Mouse (Mus musculus) cerebellum, adult 18-20 months (tissue): ENCODE measurements around the gene Slc6a4.
"Not testable (repeated sequence)": the region's sequence is repeated elsewhere in the genome, so short reads cannot be mapped to it uniquely, and the experiment has no call there.

ENCODE experiments used
- DNase-seq, 2 experiments: peaks; one replicate each; pipeline ENCODE4 v3.0.0; 2021

The Slc6a4 gene

GRCm38 (mm10) chr11:77019539-77019938 is 21.1 kb downstream of the Slc6a4 start:
- DNase-seq: no peak

GRCm38 (mm10) chr11:77021749-77022396 is 23.5 kb downstream of the Slc6a4 start:
- no peak for DNase-seq

- no peak for DNase-seq
Measured at GRCm38 (mm10) chr11:77026559-77026958, 28.2 kb downstream of the Slc6a4 start.

- DNase-seq: no peak
Measured at GRCm38 (mm10) chr11:77028157-77028556, 29.8 kb downstream of the Slc6a4 start.

GRCm38 (mm10) chr11:77031151-77031934 is 32.9 kb downstream of the Slc6a4 start:
- no peak for DNase-seq

- DNase-seq: no peak
Measured at GRCm38 (mm10) chr11:77041891-77042290, 43.5 kb downstream of the Slc6a4 start.

GRCm38 (mm10) chr11:77042816-77043215 is 44.4 kb downstream of the Slc6a4 start:
- DNase-seq: no peak

- DNase-seq: no peak
Measured at GRCm38 (mm10) chr11:77061951-77062350, 63.5 kb downstream of the Slc6a4 start.

- DNase-seq: no peak
Measured at GRCm38 (mm10) chr11:77063406-77063805, 65.0 kb downstream of the Slc6a4 start.

- no peak for DNase-seq
Measured at GRCm38 (mm10) chr11:77068825-77069224, 70.4 kb downstream of the Slc6a4 start.

GRCm38 (mm10) chr11:77070721-77071120 is 72.3 kb downstream of the Slc6a4 start:
- DNase-seq: peak in 1 of 2 experiments; percentile 15

- DNase-seq: not testable (repeated sequence)
Measured at GRCm38 (mm10) chr11:77077331-77077730, 78.9 kb downstream of the Slc6a4 start.

GRCm38 (mm10) chr11:77077792-77078191 is 79.4 kb downstream of the Slc6a4 start:
- DNase-seq: peak; percentile 22 to 35

- peak; percentile 94 to 96 for DNase-seq
Measured at GRCm38 (mm10) chr11:77078273-77079134, 80.1 kb downstream of the Slc6a4 start, which contains the start of gene Nsrp1. Gene Nsrp1 (minus strand): TSS chr11:77078435.

GRCm38 (mm10) chr11:77079361-77079760 is 81.0 kb downstream of the Slc6a4 start:
- no peak for DNase-seq
